Mouse (Mus musculus): ENCODE measurements around the gene Hoxa7. TPM values are rescaled to one million over a fixed set of nuclear protein-coding genes. Genes with fewer than 3 reads are reported as not detected.

Hoxa7 gene
- polyA plus RNA-seq, 1 experiment: 2.5 TPM

GRCm38 (mm10) chr6:52217459-52217768, 4.2 kb downstream of the Hoxa7 start:
- TF ChIP-seq POLR2A (IDR thresholded peaks at IDR 0.05; ENCODE audit: low read depth, low read length) (peak; percentile 44), CTCF (IDR thresholded peaks at IDR 0.05; ENCODE audit: extremely low read depth, insufficient read length, insufficient replicate concordance, low read depth, low read length) (no peak)
- H3K27ac ChIP-seq (ENCODE audit: insufficient read depth, low read depth, low read length): no peak overlapping the region
- H3K4me3 ChIP-seq (ENCODE audit: low read depth, low read length): peak overlapping the region; percentile 56
- H3K27me3 ChIP-seq (ENCODE audit: control insufficient read depth, insufficient read depth, low read length): peaks cover 88% of the 10 kb centered on the region
- H3K4me1 ChIP-seq (ENCODE audit: control insufficient read depth, insufficient read depth, insufficient read length, low read length): peaks cover 16% of the 10 kb centered on the region
- 2% methylated on average over 25 of the region's 25 CpGs for WGBS
- no peaks in the 10 kb centered on the region for H3K36me3 ChIP-seq (ENCODE audit: control insufficient read depth, insufficient read depth, low read length)

- Histone ChIP-seq H3K36me3 (ENCODE audit: control insufficient read depth, insufficient read depth, low read length) (no peaks in the 10 kb centered on the region), H3K4me1 (ENCODE audit: control insufficient read depth, insufficient read depth, insufficient read length, low read length) (peaks cover 16% of the 10 kb centered on the region), H3K4me3 (ENCODE audit: low read depth, low read length) (peak overlapping the region; percentile 56), H3K27ac (ENCODE audit: insufficient read depth, low read depth, low read length) (no peak overlapping the region), H3K27me3 (ENCODE audit: control insufficient read depth, insufficient read depth, low read length) (peaks cover 88% of the 10 kb centered on the region)
- WGBS: 3% methylated on average over 60 of the region's 60 CpGs
- TF ChIP-seq CTCF (IDR thresholded peaks at IDR 0.05; ENCODE audit: extremely low read depth, insufficient read length, insufficient replicate concordance, low read depth, low read length): no peak
- no peak for TF ChIP-seq POLR2A (IDR thresholded peaks at IDR 0.05; ENCODE audit: low read depth, low read length)
Measured at GRCm38 (mm10) chr6:52216691-52217458, 4.8 kb downstream of the Hoxa7 start.

DNA sequence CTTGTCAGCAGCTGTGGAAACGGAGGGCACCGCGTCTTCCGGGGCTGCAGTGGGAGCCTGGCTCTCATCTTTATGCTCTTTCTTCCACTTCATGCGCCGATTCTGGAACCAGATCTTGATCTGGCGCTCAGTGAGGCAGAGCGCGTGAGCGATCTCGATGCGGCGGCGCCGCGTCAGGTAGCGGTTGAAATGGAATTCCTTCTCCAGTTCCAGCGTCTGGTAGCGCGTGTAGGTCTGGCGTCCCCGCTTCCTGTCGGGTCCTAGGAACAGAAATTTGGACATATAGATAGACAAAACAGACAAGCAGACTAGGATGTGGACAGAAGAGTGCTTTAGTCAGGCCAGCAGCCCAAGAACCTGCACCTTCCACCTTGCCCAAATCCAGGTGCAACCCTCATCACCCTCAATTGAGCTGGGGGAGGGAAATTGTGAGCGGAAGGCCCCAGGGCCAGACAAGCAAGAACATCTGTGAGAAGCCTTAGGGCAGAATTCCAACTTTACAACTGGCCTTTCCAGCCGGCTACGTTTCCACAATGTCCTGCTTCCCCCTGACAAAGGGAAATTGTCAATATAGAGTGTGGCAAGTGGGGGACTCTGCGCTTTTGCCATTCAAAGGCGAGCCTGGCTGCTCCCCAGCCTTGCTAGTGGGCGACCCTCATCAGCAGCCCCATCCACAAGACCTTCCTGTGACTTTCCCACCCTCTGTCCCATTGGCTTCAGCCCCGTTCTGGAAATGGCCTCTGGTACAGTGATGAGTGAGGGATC, 5.7 kb downstream of the Hoxa7 start:
- Histone ChIP-seq H3K27ac (ENCODE audit: insufficient read depth, low read depth, low read length) (no peak overlapping the region), H3K27me3 (ENCODE audit: control insufficient read depth, insufficient read depth, low read length) (peaks cover 87% of the 10 kb centered on the region), H3K4me3 (ENCODE audit: low read depth, low read length) (0 out of 2 replicates have a peak overlapping the region, but pooled peaks have one; percentile 12), H3K36me3 (ENCODE audit: control insufficient read depth, insufficient read depth, low read length) (no peaks in the 10 kb centered on the region), H3K4me1 (ENCODE audit: control insufficient read depth, insufficient read depth, insufficient read length, low read length) (peaks cover 11% of the 10 kb centered on the region)
- TF ChIP-seq POLR2A (IDR thresholded peaks at IDR 0.05; ENCODE audit: low read depth, low read length) (no peak), CTCF (IDR thresholded peaks at IDR 0.05; ENCODE audit: extremely low read depth, insufficient read length, insufficient replicate concordance, low read depth, low read length) (no peak)
- 11% methylated on average over 30 of the region's 30 CpGs for whole genome bisulfite sequencing

DNA sequence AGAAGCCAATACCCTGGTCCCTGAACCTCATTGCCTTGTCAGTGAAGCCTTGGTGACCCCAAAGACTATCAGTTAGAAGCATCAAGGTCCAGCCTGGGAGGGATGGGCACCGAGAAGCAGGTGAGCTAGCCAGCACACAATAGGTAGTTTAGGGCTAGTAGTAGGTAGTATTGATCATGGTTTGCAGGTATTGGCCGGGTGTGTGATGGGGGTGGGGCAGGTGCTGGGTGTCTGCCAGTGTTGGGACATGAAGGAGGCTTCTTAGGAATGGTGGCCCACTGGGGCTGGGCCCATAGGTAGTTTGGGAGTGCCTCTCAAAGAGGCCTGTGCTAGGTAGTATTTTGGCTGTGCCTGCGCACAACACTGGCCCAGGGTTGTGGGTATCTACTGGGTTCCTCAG, 6.6 kb downstream of the Hoxa7 start:
- Histone ChIP-seq H3K27ac (ENCODE audit: insufficient read depth, low read depth, low read length) (no peak overlapping the region), H3K27me3 (ENCODE audit: control insufficient read depth, insufficient read depth, low read length) (peaks cover 84% of the 10 kb centered on the region), H3K4me1 (ENCODE audit: control insufficient read depth, insufficient read depth, insufficient read length, low read length) (peaks cover 11% of the 10 kb centered on the region), H3K36me3 (ENCODE audit: control insufficient read depth, insufficient read depth, low read length) (no peaks in the 10 kb centered on the region), H3K4me3 (ENCODE audit: low read depth, low read length) (no peak overlapping the region)
- 35% methylated on average over 3 of the region's 3 CpGs for WGBS
- no peak for TF ChIP-seq CTCF (IDR thresholded peaks at IDR 0.05; ENCODE audit: extremely low read depth, insufficient read length, insufficient replicate concordance, low read depth, low read length)
- TF ChIP-seq POLR2A (IDR thresholded peaks at IDR 0.05; ENCODE audit: low read depth, low read length): no peak

DNA sequence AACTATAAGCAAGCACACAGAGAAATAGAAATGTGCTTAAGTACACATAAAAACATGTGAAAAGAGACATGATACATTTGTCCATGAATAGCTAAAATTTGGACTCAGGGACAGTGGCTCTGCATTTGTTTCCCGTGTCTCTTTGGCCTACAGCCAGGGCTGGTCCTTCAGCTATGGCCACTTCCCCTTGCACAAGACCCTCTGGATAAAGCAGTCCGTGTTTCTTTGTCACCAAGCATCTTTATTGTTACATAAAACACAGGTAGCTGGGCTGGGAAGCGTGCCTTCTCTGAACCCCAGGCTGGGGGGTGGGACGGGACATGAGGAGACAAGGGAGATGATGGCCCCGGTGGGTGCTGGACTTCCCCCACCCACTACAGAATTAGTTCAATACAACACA, 7.4 kb downstream of the Hoxa7 start:
- Histone ChIP-seq H3K27ac (ENCODE audit: insufficient read depth, low read depth, low read length) (no peak overlapping the region), H3K4me3 (ENCODE audit: low read depth, low read length) (no peak overlapping the region), H3K4me1 (ENCODE audit: control insufficient read depth, insufficient read depth, insufficient read length, low read length) (peaks cover 11% of the 10 kb centered on the region), H3K27me3 (ENCODE audit: control insufficient read depth, insufficient read depth, low read length) (peaks cover 85% of the 10 kb centered on the region), H3K36me3 (ENCODE audit: control insufficient read depth, insufficient read depth, low read length) (no peaks in the 10 kb centered on the region)
- 39% methylated on average over 5 of the region's 5 CpGs for WGBS
- no peak for TF ChIP-seq CTCF (IDR thresholded peaks at IDR 0.05; ENCODE audit: extremely low read depth, insufficient read length, insufficient replicate concordance, low read depth, low read length)
- no peak for TF ChIP-seq POLR2A (IDR thresholded peaks at IDR 0.05; ENCODE audit: low read depth, low read length)

- Histone ChIP-seq H3K4me1 (ENCODE audit: control insufficient read depth, insufficient read depth, insufficient read length, low read length) (peaks cover 11% of the 10 kb centered on the region), H3K4me3 (ENCODE audit: low read depth, low read length) (peak within 1 kb of the TSS; percentile 63), H3K27me3 (ENCODE audit: control insufficient read depth, insufficient read depth, low read length) (peaks cover 86% of the 10 kb centered on the region), H3K27ac (ENCODE audit: insufficient read depth, low read depth, low read length) (peak within 1 kb of the TSS; percentile 64), H3K36me3 (ENCODE audit: control insufficient read depth, insufficient read depth, low read length) (no peaks in the 10 kb centered on the region)
- 12% methylated on average over 38 of the region's 38 CpGs for WGBS
- TF ChIP-seq POLR2A (IDR thresholded peaks at IDR 0.05; ENCODE audit: low read depth, low read length): no peak
- TF ChIP-seq CTCF (IDR thresholded peaks at IDR 0.05; ENCODE audit: extremely low read depth, insufficient read length, insufficient replicate concordance, low read depth, low read length): no peak
Measured at GRCm38 (mm10) chr6:52213119-52213986, 8.3 kb downstream of the Hoxa7 start, which contains the start of the genes Hoxa3 and Gm28308. TSS of gene Hoxa3 (minus strand) at chr6:52213336. TSS of gene Gm28308 (minus strand) at chr6:52213339.

All from small intestine, adult 2 months (tissue).